Mouse (Mus musculus): ENCODE data around the gene Ccdc146.

DNA sequence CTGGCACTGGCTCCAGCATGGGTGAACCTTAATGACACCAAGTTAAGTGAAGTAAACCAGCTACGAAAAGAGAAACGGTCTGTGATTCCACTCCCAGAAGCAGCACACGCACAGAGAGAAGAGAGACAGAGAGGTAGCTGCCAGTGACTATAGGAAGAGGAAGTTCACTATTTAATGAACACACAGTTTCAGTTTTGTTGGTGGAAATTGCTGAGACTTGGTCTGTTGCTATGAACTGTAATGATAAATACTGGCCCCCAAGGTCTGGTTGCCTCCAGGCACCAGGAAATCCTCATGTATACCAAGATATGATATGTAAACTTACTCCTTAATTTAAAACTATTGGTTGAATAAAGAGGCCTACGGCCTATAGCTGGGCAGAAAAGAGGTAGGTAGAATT lies 38.0 kb downstream of the Ccdc146 start:
- no peak for TF ChIP-seq CTCF (IDR thresholded peaks at IDR 0.05; ENCODE audit: low read depth)
- no peak for TF ChIP-seq EP300 (IDR thresholded peaks at IDR 0.05; ENCODE audit: low read depth)

Data from liver, postnatal 0 days (tissue).